Mouse (Mus musculus) G1E (cell line): Measurements from ENCODE around the gene Tmem235. TPM values are rescaled to one million over a fixed set of nuclear protein-coding genes. Genes with fewer than 3 reads are reported as not detected.

Experiments used
- ATAC-seq: 2 replicates; pipeline ENCODE4 v1.8.0; 2016; ENCODE audit warnings: mild to moderate bottlenecking; ENCODE audit not compliant: insufficient number of reproducible peaks, poor library complexity, low FRiP score, severe bottlenecking; ENCODE audit errors: extremely low read depth
- DNase-seq: peaks from one replicate; pipeline ENCODE4 v3.0.0; 2012; ENCODE audit warnings: low spot score
- H3K27me3 ChIP-seq: 2 replicates; pipeline ENCODE4 v1.6.1; 2012; ENCODE audit warnings: mild to moderate bottlenecking, low read length, inconsistent platforms; ENCODE audit not compliant: insufficient read depth
- H3K36me3 ChIP-seq: replicated peaks from 2 replicates; pipeline ENCODE3; 2012; ENCODE audit warnings: mild to moderate bottlenecking, inconsistent platforms
- H3K4me1 ChIP-seq: 2 replicates; pipeline ENCODE4 v1.6.1; 2012; ENCODE audit warnings: low read depth, low read length, inconsistent platforms, mixed read lengths; ENCODE audit not compliant: insufficient read depth
- H3K4me3 ChIP-seq: 2 replicates; pipeline ENCODE4 v1.5.1; 2012; ENCODE audit warnings: low read depth, mild to moderate bottlenecking, inconsistent platforms, low read length, moderate library complexity, mixed read lengths
- H3K9me3 ChIP-seq: replicated peaks from 2 replicates; pipeline ENCODE4 v1.6.1; 2012; ENCODE audit warnings: inconsistent platforms
- CTCF ChIP-seq: IDR thresholded peaks from 2 replicates; pipeline ENCODE4 v1.5.1; 2012; ENCODE audit warnings: low read depth, low read length, inconsistent platforms, mixed read lengths
- GATA1 ChIP-seq: IDR thresholded peaks from 2 replicates; pipeline ENCODE4 v1.6.1; 2012; ENCODE audit warnings: borderline replicate concordance, low read length, inconsistent platforms, mixed read lengths
- GATA2 ChIP-seq: IDR thresholded peaks from 2 replicates; pipeline ENCODE4 v1.6.1; 2012; ENCODE audit warnings: low read depth, low read length, inconsistent platforms, borderline replicate concordance
- POLR2AphosphoS5 ChIP-seq: IDR thresholded peaks from 2 replicates; pipeline ENCODE4 v1.6.1; 2012; ENCODE audit warnings: low read depth, low read length, inconsistent platforms; ENCODE audit not compliant: insufficient replicate concordance
- TAL1 ChIP-seq: conservative IDR thresholded peaks from 2 replicates; pipeline ENCODE4 v1.6.1; 2012; ENCODE audit warnings: low read depth, low read length, inconsistent platforms, mixed read lengths
- polyA plus RNA-seq: library from polyadenylated mRNA; stranded (reverse); fragments of >175 nt; gene quantifications from 2 replicates; pipeline ENCODE4 v1.2.3, GENCODE M21; 2012
- total RNA-seq, 2 experiments: library from RNA; stranded (forward) in 1 of 2; stranded (reverse) in 1 of 2; fragments of 200-1000 nt in 1 of 2; fragments of >200 nt in 1 of 2; fragmentation: Nextera tagmentation in 1 of 2; gene quantifications; 2 replicates each; pipeline ENCODE4 v1.2.3; 2014 to 2017

Tmem235 gene
- total and polyA plus RNA-seq, 3 experiments, result not detected

- no peak for DNase-seq
- Histone ChIP-seq H3K4me3 (peak overlapping the region; percentile 79), H3K27me3 (no peaks in the 10 kb centered on the region), H3K9me3 (no peaks in the 10 kb centered on the region), H3K36me3 (peaks cover 40% of the 10 kb centered on the region), H3K4me1 (peaks cover 87% of the 10 kb centered on the region)
- TF ChIP-seq CTCF (no peak), POLR2AphosphoS5 (no peak), GATA2 (no peak), GATA1 (no peak), TAL1 (no peak)
- 0 out of 2 replicates have a peak, but pooled peaks have one; percentile 6 for ATAC-seq
Measured at GRCm38 (mm10) chr11:117826164-117826563, 34.4 kb upstream of the Tmem235 start.

- H3K9me3 ChIP-seq, result no peaks in the 10 kb centered on the region
- ATAC-seq (no peak), DNase-seq (no peak)
- no peak overlapping the region for H3K4me3 ChIP-seq
- peaks cover 33% of the 10 kb centered on the region for H3K36me3 ChIP-seq
- H3K4me1 ChIP-seq, result peaks cover 85% of the 10 kb centered on the region
- TF ChIP-seq POLR2AphosphoS5 (no peak), GATA1 (no peak), TAL1 (no peak), GATA2 (no peak), CTCF (no peak)
- no peaks in the 10 kb centered on the region for H3K27me3 ChIP-seq
Measured at GRCm38 (mm10) chr11:117826916-117827315, 33.6 kb upstream of the Tmem235 start.

DNA sequence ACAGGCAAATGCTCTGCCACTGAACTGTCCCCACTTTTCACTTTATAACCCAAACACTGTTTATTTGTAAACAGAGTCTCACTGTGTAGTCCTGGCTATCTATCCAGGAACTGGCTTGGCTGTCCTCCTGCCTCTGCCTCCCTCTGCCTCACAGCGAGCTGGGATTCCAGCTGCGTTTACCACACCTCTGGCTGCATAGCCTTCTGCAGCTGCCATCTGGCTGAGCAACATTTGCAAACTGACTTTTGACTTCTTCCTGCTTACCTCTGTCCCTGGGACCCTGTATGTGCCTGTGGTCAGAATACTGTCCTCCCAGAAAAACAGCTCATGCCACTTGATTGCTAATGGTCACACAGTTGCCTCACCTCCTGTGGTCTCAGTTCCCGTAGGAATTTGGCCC, 33.2 kb upstream of the Tmem235 start:
- peaks cover 28% of the 10 kb centered on the region for H3K36me3 ChIP-seq
- DNase-seq (no peak), ATAC-seq (no peak)
- TF ChIP-seq GATA1 (no peak), GATA2 (no peak), POLR2AphosphoS5 (no peak), TAL1 (no peak), CTCF (no peak)
- H3K27me3 ChIP-seq, result no peaks in the 10 kb centered on the region
- peaks cover 85% of the 10 kb centered on the region for H3K4me1 ChIP-seq
- H3K9me3 ChIP-seq, result no peaks in the 10 kb centered on the region
- no peak overlapping the region for H3K4me3 ChIP-seq

DNA sequence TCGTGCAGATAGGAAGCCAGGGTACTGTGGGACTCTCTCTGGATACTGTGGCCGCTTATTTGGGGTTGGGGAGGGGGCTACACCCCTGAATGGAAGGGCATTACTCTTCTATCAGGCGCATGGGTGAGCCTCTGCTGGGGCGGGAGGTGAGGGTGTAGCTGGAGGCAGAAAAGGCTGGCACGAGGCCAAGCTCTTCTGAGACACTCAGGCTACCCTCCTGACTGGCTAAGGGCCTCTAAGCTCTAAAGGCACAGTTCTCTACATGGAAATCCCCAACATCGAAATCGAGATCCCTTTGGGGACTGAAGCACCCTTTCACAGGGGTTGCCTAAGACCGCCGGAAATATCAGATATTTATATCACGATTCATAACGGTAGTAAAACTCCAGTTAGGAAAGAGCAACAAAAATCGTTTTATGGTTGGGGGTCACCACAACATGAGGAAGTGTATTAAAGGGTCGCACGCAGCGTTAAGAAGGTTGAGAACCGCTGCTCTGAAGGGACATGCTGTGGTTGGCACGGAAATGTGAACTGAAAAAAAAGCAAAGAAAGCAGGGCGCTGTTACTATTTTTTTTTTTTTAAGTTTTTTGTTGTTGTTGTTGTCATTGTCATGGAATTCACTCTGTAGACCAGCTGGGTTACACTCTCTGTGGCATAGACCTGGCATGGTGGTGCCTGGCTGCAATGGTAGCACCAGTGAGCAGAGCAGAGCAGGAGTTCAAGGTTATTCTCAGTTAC, 32.2 kb upstream of the Tmem235 start:
- DNase-seq (peak; percentile 33), ATAC-seq (no peak)
- Histone ChIP-seq H3K4me3 (no peak overlapping the region), H3K36me3 (peaks cover 21% of the 10 kb centered on the region), H3K9me3 (no peaks in the 10 kb centered on the region), H3K4me1 (peaks cover 81% of the 10 kb centered on the region), H3K27me3 (no peaks in the 10 kb centered on the region)
- TF ChIP-seq CTCF (no peak), TAL1 (no peak), GATA2 (no peak), POLR2AphosphoS5 (no peak), GATA1 (no peak)

DNA sequence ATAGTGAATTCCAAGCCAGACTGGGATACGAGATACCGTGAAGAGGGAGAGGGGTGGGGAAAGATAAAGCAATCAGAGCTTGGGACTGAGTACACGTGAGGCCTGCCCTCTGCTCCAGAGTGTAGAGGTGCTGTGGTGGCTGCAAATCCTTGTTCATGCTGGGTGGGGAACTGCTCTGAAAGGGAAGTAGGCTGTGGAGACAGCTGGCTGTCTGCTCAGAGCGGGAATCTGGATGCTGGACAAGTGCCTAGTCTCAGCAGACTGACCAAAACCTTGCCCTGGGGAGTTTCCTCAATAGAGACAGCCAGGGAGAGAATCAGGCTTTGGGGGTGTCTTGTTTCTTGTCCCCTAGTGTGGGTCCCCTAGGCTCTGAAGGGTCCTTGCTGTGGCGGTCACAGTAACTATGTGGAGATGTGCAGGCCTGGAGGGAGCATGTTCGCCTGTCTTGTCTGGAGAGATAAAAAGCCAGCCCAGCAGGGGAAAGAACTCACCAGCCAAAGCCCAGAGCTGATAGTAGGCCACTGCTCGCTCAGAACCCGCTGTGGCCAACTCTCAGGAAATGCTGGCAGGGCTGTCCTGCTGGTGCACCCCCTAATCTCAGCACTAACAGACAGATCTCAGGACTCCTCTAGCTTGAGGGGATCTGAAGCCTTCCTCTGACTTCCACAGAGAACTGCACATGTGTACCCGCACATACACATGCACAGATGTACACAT, 31.5 kb upstream of the Tmem235 start:
- Histone ChIP-seq H3K4me3 (no peak overlapping the region), H3K9me3 (no peaks in the 10 kb centered on the region), H3K4me1 (peaks cover 74% of the 10 kb centered on the region), H3K36me3 (peaks cover 14% of the 10 kb centered on the region), H3K27me3 (no peaks in the 10 kb centered on the region)
- ATAC-seq (no peak), DNase-seq (no peak)
- no peak for TF ChIP-seq GATA2
- no peak for TF ChIP-seq GATA1
- TF ChIP-seq CTCF, result no peak
- TF ChIP-seq POLR2AphosphoS5, result no peak
- TF ChIP-seq TAL1, result no peak

GRCm38 (mm10) chr11:117829671-117830215, 30.8 kb upstream of the Tmem235 start:
- Histone ChIP-seq H3K27me3 (no peaks in the 10 kb centered on the region), H3K36me3 (peaks cover 9% of the 10 kb centered on the region), H3K9me3 (no peaks in the 10 kb centered on the region), H3K4me3 (no peak overlapping the region), H3K4me1 (peaks cover 69% of the 10 kb centered on the region)
- no peak for DNase-seq
- no peak for TF ChIP-seq POLR2AphosphoS5
- ATAC-seq, result no peak
